Mouse (Mus musculus): ENCODE results near the gene Tap1. TPM values are rescaled to one million over a fixed set of nuclear protein-coding genes. Genes with fewer than 3 reads are reported as not detected.

Tap1 gene
- polyA plus RNA-seq, 1 experiment from 2014 or later = 0.63 TPM

DNA sequence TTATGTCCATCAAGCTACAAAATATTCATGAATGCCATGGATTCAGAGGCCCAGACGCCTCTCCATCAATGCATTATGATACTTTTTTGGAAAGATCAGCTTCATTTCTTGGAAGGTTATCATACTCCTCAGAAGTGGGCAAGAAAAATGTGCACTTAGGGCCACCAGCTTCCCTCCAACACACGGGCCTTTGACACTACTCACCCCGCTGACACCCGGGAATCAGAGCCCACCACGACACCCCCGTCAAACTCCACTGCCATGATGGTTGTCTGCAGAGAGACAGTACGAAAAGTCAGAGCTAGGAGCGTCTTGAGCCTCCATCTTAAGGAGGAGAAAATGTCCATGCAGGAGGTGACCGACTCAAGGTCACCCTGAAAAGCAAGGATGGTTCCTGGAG is 1.8 kb upstream of the Tap1 start:
- H3K4me1 ChIP-seq (ENCODE audit: control insufficient read depth, insufficient read depth, low read length) = peaks cover 7% of the 10 kb centered on the region; the same call in 1 of the 2 replicates
- H3K4me2 ChIP-seq = no peak overlapping the region
- H3K27me3 ChIP-seq (ENCODE audit: control insufficient read depth, insufficient read depth, low read length) = peaks cover 62% of the 10 kb centered on the region
- no peaks in the 10 kb centered on the region for H3K36me3 ChIP-seq (ENCODE audit: control insufficient read depth, insufficient read depth, low read length)
- H3K27ac ChIP-seq (ENCODE audit: low read depth, low read length) = no peak overlapping the region
- H3K9ac ChIP-seq (ENCODE audit: low read depth, low read length) = no peak overlapping the region
- H3K4me3 ChIP-seq (ENCODE audit: low read depth, low read length) = no peak overlapping the region
- no peak for ATAC-seq (replicated peaks; ENCODE audit: insufficient number of reproducible peaks, low FRiP score, low TSS enrichment)
- WGBS (ENCODE audit: insufficient replicate concordance) = 82% methylated on average over 9 of the region's 9 CpGs
- H3K9me3 ChIP-seq (replicated peaks; ENCODE audit: control insufficient read depth, low read length) = no peaks in the 10 kb centered on the region

DNA sequence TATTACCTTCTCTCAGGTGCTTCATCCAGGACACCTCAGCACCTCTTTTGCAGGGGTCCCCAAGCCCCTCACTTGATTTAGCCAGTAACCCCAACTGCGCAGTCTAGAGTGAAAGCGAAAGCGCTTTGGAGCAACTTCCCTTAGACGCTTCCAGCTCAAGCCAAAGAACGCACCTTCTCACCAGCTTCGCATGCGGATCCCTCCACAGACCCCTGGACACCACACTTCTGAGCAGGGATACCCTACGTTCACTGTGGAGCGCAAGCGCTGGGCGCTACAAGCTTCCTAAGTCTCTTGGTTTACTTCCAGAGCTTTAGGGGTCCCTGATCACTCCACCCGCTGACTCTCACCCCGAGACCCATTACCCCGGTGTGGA is 480 bp upstream of the Tap1 start:
- H3K4me1 ChIP-seq (ENCODE audit: control insufficient read depth, insufficient read depth, low read length) = peaks cover 7% of the 10 kb centered on the region; the same call in 1 of the 2 replicates
- no peaks in the 10 kb centered on the region for H3K9me3 ChIP-seq (replicated peaks; ENCODE audit: control insufficient read depth, low read length)
- peaks cover 70% of the 10 kb centered on the region for H3K27me3 ChIP-seq (ENCODE audit: control insufficient read depth, insufficient read depth, low read length)
- no peak; the same call in 1 of the 2 replicates for ATAC-seq (replicated peaks; ENCODE audit: insufficient number of reproducible peaks, low FRiP score, low TSS enrichment)
- peak overlapping the region; percentile 81 for H3K4me2 ChIP-seq
- 4% methylated on average over 14 of the region's 14 CpGs for WGBS (ENCODE audit: insufficient replicate concordance)
- H3K27ac ChIP-seq (ENCODE audit: low read depth, low read length) = no peak overlapping the region
- 0 out of 2 replicates have a peak overlapping the region, but pooled peaks have one; percentile 3 for H3K9ac ChIP-seq (ENCODE audit: low read depth, low read length)
- no peaks in the 10 kb centered on the region for H3K36me3 ChIP-seq (ENCODE audit: control insufficient read depth, insufficient read depth, low read length)
- peak overlapping the region; percentile 44 for H3K4me3 ChIP-seq (ENCODE audit: low read depth, low read length)

DNA sequence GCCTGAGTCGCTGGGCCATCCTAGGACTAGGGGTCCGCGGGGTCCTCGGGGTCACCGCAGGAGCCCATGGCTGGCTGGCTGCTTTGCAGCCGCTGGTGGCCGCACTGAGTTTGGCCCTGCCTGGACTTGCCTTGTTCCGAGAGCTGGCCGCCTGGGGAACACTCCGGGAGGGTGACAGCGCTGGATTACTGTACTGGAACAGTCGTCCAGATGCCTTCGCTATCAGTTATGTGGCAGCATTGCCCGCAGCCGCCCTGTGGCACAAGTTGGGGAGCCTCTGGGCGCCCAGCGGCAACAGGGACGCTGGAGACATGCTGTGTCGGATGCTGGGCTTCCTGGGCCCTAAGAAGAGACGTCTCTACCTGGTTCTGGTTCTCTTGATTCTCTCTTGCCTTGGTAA is 657 bp downstream of the Tap1 start:
- Histone ChIP-seq H3K36me3 (ENCODE audit: control insufficient read depth, insufficient read depth, low read length) (no peaks in the 10 kb centered on the region), H3K9me3 (replicated peaks; ENCODE audit: control insufficient read depth, low read length) (no peaks in the 10 kb centered on the region), H3K4me1 (ENCODE audit: control insufficient read depth, insufficient read depth, low read length) (peaks cover 7% of the 10 kb centered on the region; the same call in 1 of the 2 replicates), H3K4me2 (peak overlapping the region; percentile 81), H3K27ac (ENCODE audit: low read depth, low read length) (no peak overlapping the region), H3K9ac (ENCODE audit: low read depth, low read length) (peak overlapping the region; percentile 60), H3K4me3 (ENCODE audit: low read depth, low read length) (peak overlapping the region; percentile 44), H3K27me3 (ENCODE audit: control insufficient read depth, insufficient read depth, low read length) (peaks cover 78% of the 10 kb centered on the region)
- no peak; the same call in 1 of the 2 replicates for ATAC-seq (replicated peaks; ENCODE audit: insufficient number of reproducible peaks, low FRiP score, low TSS enrichment)
- 5% methylated on average over 20 of the region's 20 CpGs for WGBS (ENCODE audit: insufficient replicate concordance)

DNA sequence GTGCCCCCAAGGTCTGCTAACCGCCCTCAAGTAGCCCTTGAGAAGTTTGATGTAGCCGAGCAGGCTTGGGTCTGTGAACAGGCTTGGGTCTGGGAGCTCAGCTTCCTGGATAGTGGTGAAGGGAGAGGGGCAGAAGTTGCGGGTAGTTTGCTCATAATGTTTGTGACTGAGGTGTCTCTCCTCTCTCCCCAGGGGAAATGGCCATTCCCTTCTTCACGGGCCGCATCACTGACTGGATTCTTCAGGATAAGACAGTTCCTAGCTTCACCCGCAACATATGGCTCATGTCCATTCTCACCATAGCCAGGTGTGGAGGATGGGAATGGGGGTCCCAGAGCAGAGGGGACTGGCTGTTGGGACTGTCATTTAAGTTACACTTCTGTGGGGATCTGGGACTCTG is 1.6 kb downstream of the Tap1 start:
- Histone ChIP-seq H3K27me3 (ENCODE audit: control insufficient read depth, insufficient read depth, low read length) (peaks cover 76% of the 10 kb centered on the region), H3K4me1 (ENCODE audit: control insufficient read depth, insufficient read depth, low read length) (peaks cover 7% of the 10 kb centered on the region; the same call in 1 of the 2 replicates), H3K9ac (ENCODE audit: low read depth, low read length) (no peak overlapping the region), H3K4me3 (ENCODE audit: low read depth, low read length) (no peak overlapping the region), H3K36me3 (ENCODE audit: control insufficient read depth, insufficient read depth, low read length) (no peaks in the 10 kb centered on the region), H3K9me3 (replicated peaks; ENCODE audit: control insufficient read depth, low read length) (no peaks in the 10 kb centered on the region), H3K4me2 (no peak overlapping the region), H3K27ac (ENCODE audit: low read depth, low read length) (no peak overlapping the region)
- no peak for ATAC-seq (replicated peaks; ENCODE audit: insufficient number of reproducible peaks, low FRiP score, low TSS enrichment)
- WGBS (ENCODE audit: insufficient replicate concordance) = 52% methylated on average over 6 of the region's 6 CpGs

DNA sequence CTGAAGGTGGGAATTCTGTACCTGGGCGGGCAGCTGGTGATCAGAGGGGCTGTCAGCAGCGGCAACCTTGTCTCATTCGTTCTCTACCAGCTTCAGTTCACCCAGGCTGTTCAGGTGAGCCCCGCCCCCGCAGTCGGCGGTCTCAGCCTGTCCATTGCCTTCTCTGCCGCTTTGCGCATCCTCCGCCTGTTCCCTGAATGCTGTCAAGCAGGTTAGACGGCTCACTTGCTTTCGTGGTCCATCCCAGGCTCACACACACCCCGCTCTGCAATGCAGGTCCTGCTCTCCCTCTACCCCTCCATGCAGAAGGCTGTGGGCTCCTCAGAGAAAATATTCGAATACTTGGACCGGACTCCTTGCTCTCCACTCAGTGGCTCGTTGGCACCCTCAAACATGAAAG is 5.5 kb downstream of the Tap1 start:
- WGBS (ENCODE audit: insufficient replicate concordance) = 19% methylated on average over 16 of the region's 16 CpGs
- no peaks in the 10 kb centered on the region for H3K36me3 ChIP-seq (ENCODE audit: control insufficient read depth, insufficient read depth, low read length)
- no peak for ATAC-seq (replicated peaks; ENCODE audit: insufficient number of reproducible peaks, low FRiP score, low TSS enrichment)

DNA sequence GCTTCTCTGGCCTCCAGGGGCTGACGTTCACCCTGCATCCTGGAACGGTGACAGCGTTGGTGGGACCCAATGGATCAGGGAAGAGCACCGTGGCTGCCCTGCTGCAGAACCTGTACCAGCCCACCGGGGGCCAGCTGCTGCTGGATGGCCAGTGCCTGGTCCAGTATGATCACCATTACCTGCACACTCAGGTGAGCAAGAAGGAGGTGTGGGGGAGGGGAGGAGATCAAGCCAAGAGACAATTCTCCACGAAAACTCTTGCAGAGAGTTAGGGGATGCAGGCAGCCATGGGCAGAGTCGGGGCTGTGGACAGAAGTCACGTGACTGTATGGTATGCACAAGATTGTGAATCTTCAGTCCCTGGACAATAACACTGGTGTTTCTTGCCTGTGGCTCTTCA is 6.1 kb downstream of the Tap1 start:
- ATAC-seq (replicated peaks; ENCODE audit: insufficient number of reproducible peaks, low FRiP score, low TSS enrichment) = no peak
- Histone ChIP-seq H3K36me3 (ENCODE audit: control insufficient read depth, insufficient read depth, low read length) (no peaks in the 10 kb centered on the region), H3K4me3 (ENCODE audit: low read depth, low read length) (no peak overlapping the region), H3K27me3 (ENCODE audit: control insufficient read depth, insufficient read depth, low read length) (peaks cover 88% of the 10 kb centered on the region), H3K4me2 (no peak overlapping the region), H3K9ac (ENCODE audit: low read depth, low read length) (no peak overlapping the region), H3K27ac (ENCODE audit: low read depth, low read length) (no peak overlapping the region), H3K9me3 (replicated peaks; ENCODE audit: control insufficient read depth, low read length) (no peaks in the 10 kb centered on the region), H3K4me1 (ENCODE audit: control insufficient read depth, insufficient read depth, low read length) (peaks cover 2% of the 10 kb centered on the region; the same call in 1 of the 2 replicates)
- WGBS (ENCODE audit: insufficient replicate concordance) = 38% methylated on average over 8 of the region's 8 CpGs

More for the DNA sequence above, 5.5 kb downstream of the Tap1 start:
- Histone ChIP-seq H3K9me3 (replicated peaks; ENCODE audit: control insufficient read depth, low read length) (no peaks in the 10 kb centered on the region), H3K4me1 (ENCODE audit: control insufficient read depth, insufficient read depth, low read length) (peaks cover 5% of the 10 kb centered on the region; the same call in 1 of the 2 replicates), H3K27ac (ENCODE audit: low read depth, low read length) (no peak overlapping the region), H3K4me2 (no peak overlapping the region), H3K27me3 (ENCODE audit: control insufficient read depth, insufficient read depth, low read length) (peaks cover 89% of the 10 kb centered on the region), H3K4me3 (ENCODE audit: low read depth, low read length) (no peak overlapping the region), H3K9ac (ENCODE audit: low read depth, low read length) (no peak overlapping the region)

DNA sequence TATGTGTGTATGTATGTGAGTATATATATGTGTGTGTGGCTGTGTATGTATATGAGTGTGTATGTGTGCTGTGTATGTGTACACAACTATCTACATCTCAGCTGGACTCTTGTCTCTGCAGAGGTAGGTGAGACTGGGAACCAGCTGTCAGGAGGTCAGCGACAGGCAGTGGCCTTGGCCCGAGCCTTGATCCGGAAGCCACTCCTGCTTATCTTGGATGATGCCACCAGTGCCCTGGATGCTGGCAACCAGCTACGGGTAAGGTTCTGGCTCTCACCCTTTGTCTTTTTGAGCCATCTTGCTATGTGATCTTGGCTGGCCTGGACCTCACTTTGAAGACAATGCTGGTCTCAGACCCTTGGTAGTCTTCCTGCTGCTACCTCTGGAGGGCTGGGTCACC is 7.4 kb downstream of the Tap1 start:
- Histone ChIP-seq H3K27ac (ENCODE audit: low read depth, low read length) (no peak overlapping the region), H3K36me3 (ENCODE audit: control insufficient read depth, insufficient read depth, low read length) (no peaks in the 10 kb centered on the region), H3K4me1 (ENCODE audit: control insufficient read depth, insufficient read depth, low read length) (peaks cover 2% of the 10 kb centered on the region; the same call in 1 of the 2 replicates), H3K27me3 (ENCODE audit: control insufficient read depth, insufficient read depth, low read length) (peaks cover 89% of the 10 kb centered on the region), H3K9ac (ENCODE audit: low read depth, low read length) (no peak overlapping the region), H3K9me3 (replicated peaks; ENCODE audit: control insufficient read depth, low read length) (no peaks in the 10 kb centered on the region), H3K4me2 (no peak overlapping the region), H3K4me3 (ENCODE audit: low read depth, low read length) (no peak overlapping the region)
- WGBS (ENCODE audit: insufficient replicate concordance) = 76% methylated on average over 4 of the region's 4 CpGs
- no peak for ATAC-seq (replicated peaks; ENCODE audit: insufficient number of reproducible peaks, low FRiP score, low TSS enrichment)

DNA sequence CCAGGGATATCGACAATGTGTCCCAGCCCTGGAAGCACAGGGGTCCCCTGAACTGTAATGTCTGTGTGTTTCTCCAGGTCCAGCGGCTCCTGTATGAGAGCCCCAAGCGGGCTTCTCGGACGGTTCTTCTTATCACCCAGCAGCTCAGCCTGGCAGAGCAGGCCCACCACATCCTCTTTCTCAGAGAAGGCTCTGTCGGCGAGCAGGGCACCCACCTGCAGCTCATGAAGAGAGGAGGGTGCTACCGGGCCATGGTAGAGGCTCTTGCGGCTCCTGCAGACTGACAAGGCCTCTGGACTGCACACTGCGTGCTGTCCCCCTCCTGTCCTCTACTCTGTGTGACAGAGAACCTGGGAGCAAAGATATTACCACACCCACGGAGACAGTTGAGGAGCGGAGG is 9.1 kb downstream of the Tap1 start:
- peaks cover 94% of the 10 kb centered on the region for H3K27me3 ChIP-seq (ENCODE audit: control insufficient read depth, insufficient read depth, low read length)
- H3K9ac ChIP-seq (ENCODE audit: low read depth, low read length) = no peak overlapping the region
- 0 out of 2 replicates have a peak overlapping the region, but pooled peaks have one; percentile 10 for H3K4me3 ChIP-seq (ENCODE audit: low read depth, low read length)
- no peak overlapping the region for H3K27ac ChIP-seq (ENCODE audit: low read depth, low read length)
- H3K4me1 ChIP-seq (ENCODE audit: control insufficient read depth, insufficient read depth, low read length) = peaks cover 2% of the 10 kb centered on the region; the same call in 1 of the 2 replicates
- no peak overlapping the region for H3K4me2 ChIP-seq
- H3K9me3 ChIP-seq (replicated peaks; ENCODE audit: control insufficient read depth, low read length) = no peaks in the 10 kb centered on the region
- WGBS (ENCODE audit: insufficient replicate concordance) = 26% methylated on average over 12 of the region's 12 CpGs
- no peak for ATAC-seq (replicated peaks; ENCODE audit: insufficient number of reproducible peaks, low FRiP score, low TSS enrichment)
- H3K36me3 ChIP-seq (ENCODE audit: control insufficient read depth, insufficient read depth, low read length) = no peaks in the 10 kb centered on the region
